Mouse (Mus musculus) forebrain, embryonic 13.5 days (tissue): ENCODE data around the gene Cdkn2b. TPM values are rescaled to one million over a fixed set of nuclear protein-coding genes. Genes with fewer than 3 reads are reported as not detected.
A peak's percentile ranks its signal among the peaks of the same experiment; 100 is the strongest.

Experiments used
- ATAC-seq: fragments of 200-750 bp; cut with Nextera tagmentation; 2 replicates; pipeline ENCODE4 v1.8.0; 2017
- H3K27ac ChIP-seq: fragments of 300-500 bp; sonication (generic); 2 replicates; pipeline ENCODE4 v1.5.1; 2015; ENCODE audit warnings: inconsistent platforms, mild to moderate bottlenecking, moderate library complexity
- H3K27me3 ChIP-seq: fragments of 300-500 bp; sonication (generic); 2 replicates; pipeline ENCODE4 v1.6.1; 2015; ENCODE audit warnings: mild to moderate bottlenecking, inconsistent platforms
- H3K36me3 ChIP-seq: fragments of 300-500 bp; sonication (generic); 2 replicates; pipeline ENCODE4 v1.6.1; 2015; ENCODE audit warnings: mild to moderate bottlenecking, inconsistent platforms; ENCODE audit not compliant: poor library complexity, severe bottlenecking
- H3K4me1 ChIP-seq: fragments of 300-500 bp; sonication (generic); 2 replicates; pipeline ENCODE4 v1.6.1; 2015; ENCODE audit warnings: inconsistent platforms
- H3K4me2 ChIP-seq: fragments of 300-500 bp; sonication (generic); 2 replicates; pipeline ENCODE4 v1.6.1; 2015; ENCODE audit warnings: inconsistent platforms, mild to moderate bottlenecking, moderate library complexity
- H3K4me3 ChIP-seq: fragments of 300-500 bp; sonication (generic); 2 replicates; pipeline ENCODE4 v1.5.1; 2015; ENCODE audit warnings: mild to moderate bottlenecking, inconsistent platforms
- H3K9ac ChIP-seq: fragments of 300-500 bp; sonication (generic); 2 replicates; pipeline ENCODE4 v1.6.1; 2015; ENCODE audit warnings: mild to moderate bottlenecking, inconsistent platforms
- H3K9me3 ChIP-seq: fragments of 300-500 bp; sonication (generic); replicated peaks from 2 replicates; pipeline ENCODE4 v1.6.1; 2016; ENCODE audit warnings: inconsistent platforms
- whole genome bisulfite sequencing: fragments of 180-500 bp; shearing (Covaris S2); methylation state at CpG from one replicate; pipeline ENCODE4 v1.1.7; 2015; 5-methylcytosine and 5-hydroxymethylcytosine counted together
- polyA plus RNA-seq: library from polyadenylated mRNA; unstranded; fragments of >200 nt; fragmentation: Nextera tagmentation; extraction: Ambion mirVana; gene quantifications from 2 replicates; pipeline ENCODE4 v1.2.1, GENCODE M21; 2015

The Cdkn2b gene
- polyA plus RNA-seq, 1 experiment from 2014 or later, result 0.19 TPM

- H3K27me3 ChIP-seq, result peaks cover 88% of the 10 kb centered on the region
- no peak overlapping the region for H3K4me3 ChIP-seq
- no peak for ATAC-seq
- H3K36me3 ChIP-seq, result no peaks in the 10 kb centered on the region
- no peak overlapping the region for H3K4me2 ChIP-seq
- 38% methylated on average over 7 of the region's 7 CpGs for WGBS
- no peak overlapping the region for H3K9ac ChIP-seq
- no peak overlapping the region for H3K27ac ChIP-seq
- peaks cover 6% of the 10 kb centered on the region for H3K4me1 ChIP-seq
- no peaks in the 10 kb centered on the region for H3K9me3 ChIP-seq
These were observed 25.2 kb downstream of the Cdkn2b start for GRCm38 (mm10) chr4:89285688-89286087.

- H3K36me3 ChIP-seq, result no peaks in the 10 kb centered on the region
- ATAC-seq, result no peak
- H3K9me3 ChIP-seq, result no peaks in the 10 kb centered on the region; the same call in 1 of the 2 replicates
- peaks cover 88% of the 10 kb centered on the region for H3K27me3 ChIP-seq
- H3K4me3 ChIP-seq, result no peak overlapping the region
- WGBS, result 1% methylated on average over 12 of the region's 12 CpGs
- peaks cover 6% of the 10 kb centered on the region for H3K4me1 ChIP-seq
- H3K9ac ChIP-seq, result no peak overlapping the region
- no peak overlapping the region for H3K27ac ChIP-seq
- no peak overlapping the region for H3K4me2 ChIP-seq
These were observed 28.2 kb downstream of the Cdkn2b start for GRCm38 (mm10) chr4:89282661-89283060.

- Histone ChIP-seq H3K27me3 (peaks cover 90% of the 10 kb centered on the region), H3K9ac (no peak overlapping the region), H3K27ac (no peak overlapping the region), H3K4me1 (peaks cover 6% of the 10 kb centered on the region), H3K36me3 (no peaks in the 10 kb centered on the region), H3K4me3 (no peak overlapping the region), H3K9me3 (no peaks in the 10 kb centered on the region; the same call in 1 of the 2 replicates), H3K4me2 (peak overlapping the region; percentile 34)
- 0% methylated on average over 23 of the region's 25 CpGs for WGBS
- ATAC-seq, result peak; percentile 70; the same call in 1 of the 2 replicates
These were observed 28.7 kb downstream of the Cdkn2b start for GRCm38 (mm10) chr4:89282036-89282566.

- no peak for ATAC-seq
- H3K4me1 ChIP-seq, result peaks cover 6% of the 10 kb centered on the region
- no peaks in the 10 kb centered on the region for H3K36me3 ChIP-seq
- no peak overlapping the region for H3K4me2 ChIP-seq
- H3K9me3 ChIP-seq, result no peaks in the 10 kb centered on the region; the same call in 1 of the 2 replicates
- H3K27me3 ChIP-seq, result peaks cover 93% of the 10 kb centered on the region
- H3K4me3 ChIP-seq, result no peak overlapping the region
- H3K9ac ChIP-seq, result no peak overlapping the region
- 1% methylated on average over 7 of the region's 7 CpGs for WGBS
- H3K27ac ChIP-seq, result no peak overlapping the region
These were observed 29.6 kb downstream of the Cdkn2b start for GRCm38 (mm10) chr4:89281236-89281635.

- ATAC-seq, result no peak
- WGBS, result 0% methylated on average over 2 of the region's 2 CpGs
- Histone ChIP-seq H3K27me3 (peaks cover 97% of the 10 kb centered on the region), H3K9ac (no peak overlapping the region), H3K4me1 (peaks cover 6% of the 10 kb centered on the region), H3K4me2 (no peak overlapping the region), H3K36me3 (no peaks in the 10 kb centered on the region), H3K27ac (no peak overlapping the region), H3K4me3 (no peak overlapping the region), H3K9me3 (no peaks in the 10 kb centered on the region; the same call in 1 of the 2 replicates)
These were observed 31.2 kb downstream of the Cdkn2b start for GRCm38 (mm10) chr4:89279641-89280040.

- H3K9ac ChIP-seq, result no peak overlapping the region
- H3K4me3 ChIP-seq, result no peak overlapping the region
- WGBS, result 5% methylated on average over 5 of the region's 5 CpGs
- no peak overlapping the region for H3K4me2 ChIP-seq
- H3K27me3 ChIP-seq, result peaks cover 98% of the 10 kb centered on the region
- H3K36me3 ChIP-seq, result no peaks in the 10 kb centered on the region
- H3K27ac ChIP-seq, result no peak overlapping the region
- no peak for ATAC-seq
- H3K4me1 ChIP-seq, result peaks cover 6% of the 10 kb centered on the region
- H3K9me3 ChIP-seq, result no peaks in the 10 kb centered on the region; the same call in 1 of the 2 replicates
These were observed 33.4 kb downstream of the Cdkn2b start for GRCm38 (mm10) chr4:89277381-89277940.

GRCm38 (mm10) chr4:89276669-89277219, 34.1 kb downstream of the Cdkn2b start:
- WGBS, result under 1% methylated on average over 37 of the region's 37 CpGs
- Histone ChIP-seq H3K9ac (no peak overlapping the region), H3K4me1 (no peaks in the 10 kb centered on the region; the same call in 1 of the 2 replicates), H3K27ac (no peak overlapping the region), H3K36me3 (no peaks in the 10 kb centered on the region), H3K27me3 (peaks cover 98% of the 10 kb centered on the region), H3K4me2 (no peak overlapping the region), H3K9me3 (no peaks in the 10 kb centered on the region; the same call in 1 of the 2 replicates), H3K4me3 (no peak overlapping the region)
- ATAC-seq, result no peak

GRCm38 (mm10) chr4:89275811-89276584, 34.8 kb downstream of the Cdkn2b start:
- Histone ChIP-seq H3K4me1 (no peaks in the 10 kb centered on the region; the same call in 1 of the 2 replicates), H3K27me3 (peaks cover 96% of the 10 kb centered on the region), H3K9me3 (no peaks in the 10 kb centered on the region; the same call in 1 of the 2 replicates), H3K9ac (no peak overlapping the region), H3K4me2 (no peak overlapping the region), H3K36me3 (no peaks in the 10 kb centered on the region), H3K27ac (no peak overlapping the region), H3K4me3 (no peak overlapping the region)
- WGBS, result 1% methylated on average over 25 of the region's 25 CpGs
- ATAC-seq, result no peak

GRCm38 (mm10) chr4:89274829-89275548, 35.9 kb downstream of the Cdkn2b start:
- peaks cover 96% of the 10 kb centered on the region for H3K27me3 ChIP-seq
- H3K4me3 ChIP-seq, result no peak overlapping the region
- ATAC-seq, result no peak
- 1% methylated on average over 24 of the region's 24 CpGs for WGBS
- H3K36me3 ChIP-seq, result no peaks in the 10 kb centered on the region
- H3K9me3 ChIP-seq, result no peaks in the 10 kb centered on the region; the same call in 1 of the 2 replicates
- H3K27ac ChIP-seq, result no peak overlapping the region
- H3K9ac ChIP-seq, result no peak overlapping the region
- no peak overlapping the region for H3K4me2 ChIP-seq
- no peaks in the 10 kb centered on the region; the same call in 1 of the 2 replicates for H3K4me1 ChIP-seq

- Histone ChIP-seq H3K27me3 (peaks cover 93% of the 10 kb centered on the region), H3K4me3 (no peak overlapping the region), H3K27ac (no peak overlapping the region), H3K4me2 (no peak overlapping the region), H3K36me3 (no peaks in the 10 kb centered on the region), H3K9ac (no peak overlapping the region), H3K9me3 (no peaks in the 10 kb centered on the region; the same call in 1 of the 2 replicates), H3K4me1 (no peaks in the 10 kb centered on the region; the same call in 1 of the 2 replicates)
- no peak for ATAC-seq
- under 1% methylated on average over 14 of the region's 14 CpGs for WGBS
These were observed 36.8 kb downstream of the Cdkn2b start for GRCm38 (mm10) chr4:89274006-89274405.

- 0% methylated on average over 9 of the region's 9 CpGs for WGBS
- Histone ChIP-seq H3K9ac (no peak overlapping the region), H3K4me1 (no peaks in the 10 kb centered on the region; the same call in 1 of the 2 replicates), H3K36me3 (no peaks in the 10 kb centered on the region), H3K9me3 (no peaks in the 10 kb centered on the region; the same call in 1 of the 2 replicates), H3K4me3 (no peak overlapping the region), H3K27me3 (peaks cover 93% of the 10 kb centered on the region), H3K27ac (no peak overlapping the region), H3K4me2 (no peak overlapping the region)
- ATAC-seq, result 0 out of 2 replicates have a peak, but pooled peaks have one; percentile 36
These were observed 37.3 kb downstream of the Cdkn2b start for GRCm38 (mm10) chr4:89273585-89273984.
